ENCODE assay signal across 19 mouse cellular contexts in the genomic region with DNA sequence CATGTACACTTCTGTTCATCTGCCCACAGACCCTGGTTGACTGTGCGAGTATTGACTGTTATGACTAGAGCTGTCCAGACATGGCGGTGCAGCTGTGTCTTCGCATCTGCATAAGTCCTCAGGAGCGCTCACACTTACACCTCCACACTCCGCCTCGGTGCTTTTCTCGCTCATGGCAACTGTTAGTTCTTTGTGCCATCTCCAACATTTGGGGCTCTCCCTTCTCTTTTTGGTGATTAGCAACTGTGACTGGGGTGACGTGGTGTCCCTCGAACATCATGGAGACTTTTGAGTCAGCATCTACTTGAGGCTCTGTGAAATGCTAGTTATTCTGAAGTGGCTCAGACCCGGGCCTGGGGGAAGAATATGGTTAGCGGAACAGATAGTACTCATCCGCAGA. TPM values are rescaled to one million over a fixed set of nuclear protein-coding genes. Genes with fewer than 3 reads are reported as not detected.
DNase-seq lines count a peak whose midpoint lies in the region; ATAC-seq and TF ChIP-seq lines count a peak whose summit lies in the region.
"Had no signal": no experiment of that assay in that cellular context is flagged by ENCODE, and none has a peak within 500 bp of the region (broad histone marks: within the 10 kb centered on the region; RNA-seq: fewer than 3 reads in every experiment).

No protein-coding gene starts in this region.

- intact Hi-C loops in heart, postnatal 36 days (cut with DNase I) = no loop called here

- DNase-seq in heart, postnatal 36 days = no peak
- DNase-seq in layer of hippocampus, adult 9-11 months = peak; percentile 26
- no peak for DNase-seq in layer of hippocampus, adult 11-12 months (ENCODE audit: low spot score)
- DNase-seq in cerebellum, adult 11 months = no peak
- no peak for DNase-seq in lung, adult 18-20 months
- DNase-seq: adrenal gland, postnatal 25 days; B cell, adult 2 months; cerebellum, adult 2 months; cerebellum, postnatal 36 days; gastrocnemius, postnatal 25 days; kidney, adult 9 months; kidney, postnatal 25 days; lung, adult 2 months; thymus, postnatal 4 days had no signal

- no peak overlapping the region for H3K4me2 ChIP-seq in heart, embryonic 11.5 days
- H3K4me2 ChIP-seq: hindbrain, embryonic 12.5 days; liver, embryonic 11.5 days had no signal

- no peak overlapping the region for H3K9ac ChIP-seq in heart, embryonic 11.5 days (ENCODE audit: low read depth, low read length)
- H3K9ac ChIP-seq: hindbrain, embryonic 12.5 days had no signal

- peaks cover 9% of the 10 kb centered on the region for H3K36me3 ChIP-seq in heart, embryonic 11.5 days (ENCODE audit: control insufficient read depth, insufficient read depth, low read length)
- peaks cover 62% of the 10 kb centered on the region for H3K36me3 ChIP-seq in E14TG2a.4 (ENCODE audit: insufficient read depth, low read length)

- 0 out of 2 replicates have a peak overlapping the region, but pooled peaks have one; percentile 58 for H3K27ac ChIP-seq in heart, embryonic 11.5 days (ENCODE audit: low read depth, low read length)
- H3K27ac ChIP-seq: hindbrain, embryonic 12.5 days had no signal

- TF ChIP-seq CTCF in E14TG2a.4 (conservative IDR thresholded peaks at IDR 0.05; ENCODE audit: low read length) = no peak

- no peak for ATAC-seq in heart, embryonic 11.5 days (replicated peaks; ENCODE audit: insufficient number of reproducible peaks, low FRiP score, low TSS enrichment)

- peaks cover 49% of the 10 kb centered on the region for H3K4me1 ChIP-seq in heart, embryonic 11.5 days (ENCODE audit: control insufficient read depth, insufficient read depth, low read length)
- peaks cover 97% of the 10 kb centered on the region for H3K4me1 ChIP-seq in E14TG2a.4 (replicated peaks; ENCODE audit: low read depth, low read length)

- H3K9me3 ChIP-seq in heart, embryonic 11.5 days (replicated peaks; ENCODE audit: control insufficient read depth, low read length) = no peaks in the 10 kb centered on the region
- H3K9me3 ChIP-seq in E14TG2a.4 (ENCODE audit: low read length) = no peaks in the 10 kb centered on the region
- H3K9me3 ChIP-seq: G1E; hindbrain, embryonic 12.5 days had no signal

- no peaks in the 10 kb centered on the region for H3K27me3 ChIP-seq in heart, embryonic 11.5 days (ENCODE audit: control insufficient read depth, insufficient read depth, low read length)
- H3K27me3 ChIP-seq in E14TG2a.4 (ENCODE audit: insufficient read depth, low read length) = no peaks in the 10 kb centered on the region
- H3K27me3 ChIP-seq: hindbrain, embryonic 12.5 days had no signal

- H3K4me3 ChIP-seq in heart, embryonic 11.5 days (ENCODE audit: low read depth, low read length) = no peak overlapping the region
- peak overlapping the region; percentile 39 for H3K4me3 ChIP-seq in E14TG2a.4 (replicated peaks; ENCODE audit: low read length)
- H3K4me3 ChIP-seq: hindbrain, embryonic 12.5 days had no signal

- WGBS in heart, embryonic 11.5 days (ENCODE audit: insufficient replicate concordance) = 90% methylated on average over 12 of the region's 12 CpGs

RNA-seq across cellular contexts. Expression of gene Prrc2b, which starts 29.2 kb away (rescaled TPM):
- polyA plus RNA-seq in heart, embryonic 11.5 days (2014; fragmentation: Nextera tagmentation; extraction: Ambion mirVana) = 39.3 and 40.6 TPM in 2 replicates
- total RNA-seq in heart, postnatal 36 days (2021) = 10 to 100 TPM; 75.5 to 80.0 TPM

RNA-seq across cellular contexts. Expression of gene Pomt1, which starts 56.3 kb away (rescaled TPM):
- 12.9 and 15.3 TPM in 2 replicates for polyA plus RNA-seq in heart, embryonic 11.5 days (2014; fragmentation: Nextera tagmentation; extraction: Ambion mirVana)
- 10 to 100 TPM; 13.7 to 14.3 TPM for total RNA-seq in heart, postnatal 36 days (2021)
